Mouse (Mus musculus): Measurements from ENCODE around the gene Myo1e.

DNA sequence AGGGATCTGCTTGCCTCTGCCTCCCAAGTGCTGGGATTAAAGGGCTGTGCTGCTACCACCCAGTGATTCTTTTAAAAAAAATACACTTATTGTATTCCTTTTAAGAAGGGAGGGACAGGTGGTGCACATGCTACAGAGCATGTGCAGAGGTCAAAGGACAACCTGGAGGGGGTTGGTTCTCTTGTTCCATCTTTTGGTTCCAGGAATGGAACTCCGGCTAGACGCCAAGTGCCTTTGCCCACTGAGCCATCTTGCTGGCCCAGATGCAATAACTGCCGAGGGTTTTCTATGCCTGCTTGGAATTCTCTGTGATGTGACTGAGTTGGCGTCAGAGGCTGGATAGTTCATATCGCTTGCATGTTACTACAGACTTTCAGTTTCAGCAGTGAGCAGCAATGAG, 58.4 kb downstream of the Myo1e start:
- TF ChIP-seq CTCF (IDR thresholded peaks at IDR 0.05; ENCODE audit: control insufficient read depth, insufficient read depth, low read length): no peak
- TF ChIP-seq POLR2A (IDR thresholded peaks at IDR 0.05; ENCODE audit: borderline replicate concordance, control insufficient read depth, low read depth, low read length): no peak
